Mouse (Mus musculus) cerebellum, adult 2 months (tissue): Measurements from ENCODE around the gene Os9.

Source experiments
- CTCF ChIP-seq: fragments of 200-500 bp; IDR thresholded peaks from 2 replicates; pipeline ENCODE4 v1.5.1; 2011; ENCODE audit warnings: low read depth, mild to moderate bottlenecking, control low read depth, low read length, moderate library complexity, borderline replicate concordance; ENCODE audit not compliant: insufficient read depth
- POLR2A ChIP-seq: fragments of 200-500 bp; IDR thresholded peaks from 2 replicates; pipeline ENCODE4 v1.6.1; 2011; ENCODE audit warnings: low read length, control low read depth, borderline replicate concordance; ENCODE audit not compliant: insufficient read depth

- TF ChIP-seq POLR2A (no peak), CTCF (no peak)
Observed at GRCm38 (mm10) chr10:127143228-127143627, 22.3 kb upstream of the Os9 start.
